ENCODE assay signal across 8 mouse cellular contexts in the genomic region with DNA sequence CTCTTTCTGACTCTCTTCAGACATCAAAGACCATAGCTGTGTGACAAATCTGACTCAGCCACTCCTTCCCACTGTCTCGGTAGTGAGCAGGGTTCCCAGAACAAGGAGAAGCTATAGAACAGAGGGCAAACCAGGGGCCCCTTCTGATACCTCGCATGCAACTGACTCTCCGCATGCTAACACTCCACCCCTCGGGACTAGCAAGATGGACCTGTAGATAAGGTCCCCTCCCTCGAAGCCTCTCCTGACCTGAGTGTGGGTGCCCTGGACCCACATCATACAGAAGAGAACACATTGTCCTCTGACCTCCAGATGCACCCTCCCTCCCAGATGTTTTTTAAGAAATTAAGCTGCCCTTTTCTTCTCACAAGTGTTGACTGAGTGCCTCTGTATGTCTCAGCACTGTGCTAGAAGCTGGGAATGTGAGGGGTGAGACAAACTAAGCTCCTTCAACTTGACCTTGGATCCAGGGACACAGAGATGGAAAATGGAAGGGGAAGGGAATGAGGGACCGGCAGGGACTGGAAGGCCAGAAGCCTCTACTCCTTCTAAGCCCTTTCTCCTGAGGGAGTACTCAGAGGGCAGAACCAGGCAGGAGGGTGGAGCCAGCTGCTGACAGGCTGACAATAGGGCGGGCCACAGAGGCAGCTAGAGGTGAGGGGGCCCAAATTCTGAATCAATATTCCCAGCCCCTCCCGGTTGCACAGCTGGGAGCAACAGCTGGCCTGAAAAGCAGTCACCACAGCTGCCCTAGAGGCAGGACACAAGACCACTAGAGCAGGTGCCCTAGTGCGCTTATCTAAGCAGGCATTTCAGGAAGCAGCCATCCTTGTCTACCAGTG. TPM values are rescaled to one million over a fixed set of nuclear protein-coding genes. Genes with fewer than 3 reads are reported as not detected.
DNase-seq lines count a peak whose midpoint lies in the region; ATAC-seq and TF ChIP-seq lines count a peak whose summit lies in the region.

No protein-coding gene starts in this region.

- TF ChIP-seq CTCF in cortical plate, adult 2 months (IDR thresholded peaks at IDR 0.05; ENCODE audit: extremely low read depth, insufficient read depth, low read length), result no peak
- TF ChIP-seq CTCF in liver, embryonic 14.5 days (IDR thresholded peaks at IDR 0.05; ENCODE audit: low read depth), result peak; percentile 13; the same call in 1 of the 2 replicates
- no peak for TF ChIP-seq CTCF in spleen, adult 2 months (IDR thresholded peaks at IDR 0.05; ENCODE audit: extremely low read depth, insufficient read depth, insufficient read length, insufficient replicate concordance)

- no peak overlapping the region for H3K9ac ChIP-seq in forebrain, embryonic 13.5 days
- H3K9ac ChIP-seq in forebrain, embryonic 15.5 days (replicated peaks), result no peak overlapping the region
- no peak overlapping the region for H3K9ac ChIP-seq in hindbrain, embryonic 15.5 days
- peak overlapping the region; percentile 99 for H3K9ac ChIP-seq in liver, embryonic 14.5 days (replicated peaks)

- no peak for ATAC-seq in forebrain, embryonic 13.5 days
- ATAC-seq in forebrain, embryonic 15.5 days (replicated peaks), result no peak
- ATAC-seq in hindbrain, embryonic 15.5 days (ENCODE audit: low FRiP score, low read depth), result no peak
- ATAC-seq in liver, embryonic 14.5 days (ENCODE audit: insufficient read depth), result peak; percentile 82

- peaks cover 37% of the 10 kb centered on the region for H3K4me1 ChIP-seq in forebrain, embryonic 13.5 days
- H3K4me1 ChIP-seq in forebrain, embryonic 15.5 days, result peaks cover 24% of the 10 kb centered on the region
- H3K4me1 ChIP-seq in cortical plate, adult 2 months (ENCODE audit: control insufficient read depth, insufficient read depth, low read length), result peaks cover 3% of the 10 kb centered on the region; the same call in 1 of the 2 replicates
- H3K4me1 ChIP-seq in hindbrain, embryonic 15.5 days (replicated peaks), result peaks cover 40% of the 10 kb centered on the region
- H3K4me1 ChIP-seq in liver, embryonic 14.5 days (replicated peaks; ENCODE audit: control insufficient read depth in 2 of 2, insufficient read depth in 2 of 2, low read length in 1 of 2), result peaks cover 62 to 65% of the 10 kb centered on the region in 2 experiments
- peaks cover 10% of the 10 kb centered on the region; the same call in 1 of the 2 replicates for H3K4me1 ChIP-seq in spleen, adult 2 months (ENCODE audit: control insufficient read depth, insufficient read depth, insufficient read length)

- H3K9me3 ChIP-seq in forebrain, embryonic 13.5 days (replicated peaks), result no peaks in the 10 kb centered on the region
- no peaks in the 10 kb centered on the region for H3K9me3 ChIP-seq in forebrain, embryonic 15.5 days
- H3K9me3 ChIP-seq in hindbrain, embryonic 15.5 days, result no peaks in the 10 kb centered on the region
- H3K9me3 ChIP-seq in liver, embryonic 14.5 days (ENCODE audit: control insufficient read depth, low read length), result no peaks in the 10 kb centered on the region

- no peak for TF ChIP-seq POLR2A in cortical plate, adult 2 months (IDR thresholded peaks at IDR 0.05; ENCODE audit: extremely low read depth, insufficient read depth, low read length)
- no peak for TF ChIP-seq POLR2A in spleen, adult 2 months (IDR thresholded peaks at IDR 0.05; ENCODE audit: low read depth, low read length)

- DNase-seq in liver, embryonic 14.5 days (ENCODE audit: low read depth in 3 of 3, low spot score in 3 of 3), result peak; percentile 76 to 84 (median 76)
- no peak for DNase-seq in spleen, adult 2 months (ENCODE audit: low read depth in 1 of 2, low spot score in 2 of 2)
- DNase-seq in layer of hippocampus, postnatal 36 days, result no peak
- DNase-seq in thymus, postnatal 25 days, result no peak

- H3K4me3 ChIP-seq in forebrain, embryonic 13.5 days, result no peak overlapping the region
- H3K4me3 ChIP-seq in forebrain, embryonic 15.5 days, result no peak overlapping the region
- H3K4me3 ChIP-seq in cortical plate, adult 2 months (ENCODE audit: insufficient read depth, low read length), result peak overlapping the region; percentile 48
- H3K4me3 ChIP-seq in hindbrain, embryonic 15.5 days, result peak overlapping the region; percentile 59; the same call in 1 of the 2 replicates
- peak overlapping the region; percentile 86 to 93 for H3K4me3 ChIP-seq in liver, embryonic 14.5 days (ENCODE audit: insufficient read depth in 1 of 2, low read depth in 2 of 2, low read length in 2 of 2)
- H3K4me3 ChIP-seq in spleen, adult 2 months (ENCODE audit: extremely low read depth, insufficient read depth, insufficient read length), result 0 out of 2 replicates have a peak overlapping the region, but pooled peaks have one; percentile 10

- peak; percentile 77 for TF ChIP-seq EP300 in liver, embryonic 14.5 days (IDR thresholded peaks at IDR 0.05; ENCODE audit: low read depth)

- peak overlapping the region; percentile 0 for H3K4me2 ChIP-seq in forebrain, embryonic 13.5 days
- no peak overlapping the region for H3K4me2 ChIP-seq in forebrain, embryonic 15.5 days (replicated peaks)
- H3K4me2 ChIP-seq in hindbrain, embryonic 15.5 days, result peak overlapping the region; percentile 96
- peak overlapping the region; percentile 99 for H3K4me2 ChIP-seq in liver, embryonic 14.5 days (ENCODE audit: low read depth)

- H3K27me3 ChIP-seq in forebrain, embryonic 13.5 days, result peaks cover 21% of the 10 kb centered on the region
- H3K27me3 ChIP-seq in forebrain, embryonic 15.5 days, result no peaks in the 10 kb centered on the region
- no peaks in the 10 kb centered on the region for H3K27me3 ChIP-seq in hindbrain, embryonic 15.5 days
- H3K27me3 ChIP-seq in liver, embryonic 14.5 days (ENCODE audit: control insufficient read depth, insufficient read depth, low read length), result no peaks in the 10 kb centered on the region
- H3K27me3 ChIP-seq in spleen, adult 2 months (ENCODE audit: control insufficient read depth, insufficient read depth, low read length), result no peaks in the 10 kb centered on the region; the same call in 1 of the 2 replicates

- no peak overlapping the region for H3K27ac ChIP-seq in forebrain, embryonic 13.5 days
- no peak overlapping the region for H3K27ac ChIP-seq in forebrain, embryonic 15.5 days (replicated peaks)
- no peak overlapping the region for H3K27ac ChIP-seq in cortical plate, adult 2 months (ENCODE audit: insufficient read depth, low read length)
- H3K27ac ChIP-seq in hindbrain, embryonic 15.5 days (replicated peaks), result no peak overlapping the region
- H3K27ac ChIP-seq in liver, embryonic 14.5 days, result peak overlapping the region; percentile 97
- H3K27ac ChIP-seq in spleen, adult 2 months (ENCODE audit: insufficient read depth, low read length), result peak overlapping the region; percentile 4; the same call in 1 of the 2 replicates

- 30% methylated on average over 9 of the region's 9 CpGs for WGBS in forebrain, embryonic 13.5 days
- WGBS in forebrain, embryonic 15.5 days, result 33% methylated on average over 9 of the region's 9 CpGs
- 30% methylated on average over 9 of the region's 9 CpGs for WGBS in hindbrain, embryonic 15.5 days
- WGBS in liver, embryonic 14.5 days (ENCODE audit: insufficient replicate concordance), result 5% methylated on average over 9 of the region's 9 CpGs
- 21% methylated on average over 9 of the region's 9 CpGs for WGBS in spleen, adult 2 months

- no peaks in the 10 kb centered on the region for H3K36me3 ChIP-seq in forebrain, embryonic 13.5 days (ENCODE audit: poor library complexity, severe bottlenecking)
- H3K36me3 ChIP-seq in forebrain, embryonic 15.5 days, result no peaks in the 10 kb centered on the region
- no peaks in the 10 kb centered on the region for H3K36me3 ChIP-seq in hindbrain, embryonic 15.5 days
- peaks cover 39% of the 10 kb centered on the region for H3K36me3 ChIP-seq in liver, embryonic 14.5 days (replicated peaks; ENCODE audit: control insufficient read depth, insufficient read depth, low read depth)
- H3K36me3 ChIP-seq in spleen, adult 2 months (ENCODE audit: control insufficient read depth, insufficient read depth, low read length), result no peaks in the 10 kb centered on the region

RNA-seq across cellular contexts. Expression of gene Atp2b4, which starts 2.6 kb away (rescaled TPM):
- polyA plus RNA-seq in forebrain, embryonic 13.5 days (2015; fragmentation: Nextera tagmentation; extraction: Ambion mirVana), result 6.7 and 7.6 TPM in 2 replicates
- 8.6 and 10.4 TPM in 2 replicates for polyA plus RNA-seq in forebrain, embryonic 15.5 days (2015; fragmentation: Nextera tagmentation; extraction: Ambion mirVana)
- 58.9 and 63.4 TPM in 2 replicates for polyA plus RNA-seq in cortical plate, adult 2 months (2012; rRNA removed)
- 11.8 and 12.4 TPM in 2 replicates for polyA plus RNA-seq in hindbrain, embryonic 15.5 days (2015; fragmentation: Nextera tagmentation; extraction: Ambion mirVana)
- 13.3 and 16.5 TPM in 2 replicates for polyA plus RNA-seq in liver, embryonic 14.5 days (2012; rRNA removed)
- polyA plus RNA-seq in liver, embryonic 14.5 days (2014; fragmentation: Nextera tagmentation; extraction: Ambion mirVana), result 33.1 and 37.7 TPM in 2 replicates
- polyA plus RNA-seq in spleen, adult 2 months (2012; rRNA removed), result 7.1 and 8.0 TPM in 2 replicates
- 10 to 100 TPM; 67.8 to 72.1 TPM for total RNA-seq in layer of hippocampus, postnatal 36 days (2021)

Comparison
In these comparisons a context has a peak if more than half of its experiments do, and no peak if none do; other contexts are left out.
1. H3K27ac ChIP-seq: peak in liver, embryonic 14.5 days (single experiment) and spleen, adult 2 months (single experiment); none in forebrain, embryonic 13.5 days (single experiment), forebrain, embryonic 15.5 days (single experiment), cortical plate, adult 2 months (single experiment) and hindbrain, embryonic 15.5 days (single experiment).
2. H3K4me3 ChIP-seq: peak in cortical plate, adult 2 months (single experiment), hindbrain, embryonic 15.5 days (single experiment), liver, embryonic 14.5 days (2 of 2) and spleen, adult 2 months (single experiment); none in forebrain, embryonic 13.5 days (single experiment) and forebrain, embryonic 15.5 days (single experiment).
3. DNase-seq: peak in liver, embryonic 14.5 days (3 of 3); none in spleen, adult 2 months (0 of 2), layer of hippocampus, postnatal 36 days (0 of 2) and thymus, postnatal 25 days (single experiment).